Mouse (Mus musculus): ENCODE measurements around the gene Usp12.
A peak's percentile ranks its signal among the peaks of the same experiment; 100 is the strongest.
"Not testable (repeated sequence)": the region's sequence is repeated elsewhere in the genome, so short reads cannot be mapped to it uniquely, and the experiment has no call there.

Gene Usp12

DNA sequence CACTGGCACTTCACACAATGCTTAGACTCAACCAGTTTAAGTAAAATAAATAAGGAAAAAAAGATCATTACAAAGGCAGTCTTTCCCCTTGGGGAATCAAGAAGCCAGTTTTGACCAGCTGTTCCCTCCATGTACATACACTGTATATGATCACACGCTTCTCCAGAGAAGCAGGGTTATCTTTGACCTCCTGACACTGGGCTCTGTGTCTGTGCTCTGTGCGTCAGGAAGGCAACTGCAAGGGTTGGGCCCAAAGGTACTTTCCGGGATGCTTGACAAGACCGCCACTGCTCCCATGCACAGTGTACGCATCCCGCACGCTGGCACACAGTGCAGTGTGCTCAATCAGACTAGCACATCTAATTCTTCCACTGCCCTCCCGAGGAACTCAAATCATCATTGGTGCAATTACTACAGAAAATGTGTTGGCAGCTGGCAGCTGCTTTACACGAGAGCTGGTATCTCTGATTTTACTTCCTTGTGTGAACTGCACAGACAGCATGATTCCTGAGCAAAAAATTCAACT, 57.8 kb downstream of the Usp12 start:
- no peak for DNase-seq (ENCODE audit: low spot score)

DNA sequence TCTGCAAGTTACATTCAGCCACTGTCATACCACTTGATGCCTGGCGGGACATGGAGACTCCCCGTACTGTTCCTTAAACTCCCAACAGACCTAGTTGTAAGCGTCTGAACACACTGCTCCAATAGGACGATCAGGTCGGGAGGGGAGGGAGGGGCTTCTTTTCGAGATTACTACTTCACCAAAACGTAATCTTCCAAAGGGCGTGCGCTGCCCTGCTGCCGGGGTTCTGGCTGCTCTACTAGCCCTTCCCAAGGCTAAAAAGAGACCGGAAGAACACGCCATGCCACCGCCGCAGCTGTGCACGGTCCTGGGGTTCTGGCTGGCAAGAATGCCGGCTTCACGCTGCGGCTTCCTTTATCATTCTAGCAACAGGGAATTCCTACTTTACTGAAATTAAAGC, 58.5 kb downstream of the Usp12 start:
- no peak for DNase-seq (ENCODE audit: low spot score)

DNA sequence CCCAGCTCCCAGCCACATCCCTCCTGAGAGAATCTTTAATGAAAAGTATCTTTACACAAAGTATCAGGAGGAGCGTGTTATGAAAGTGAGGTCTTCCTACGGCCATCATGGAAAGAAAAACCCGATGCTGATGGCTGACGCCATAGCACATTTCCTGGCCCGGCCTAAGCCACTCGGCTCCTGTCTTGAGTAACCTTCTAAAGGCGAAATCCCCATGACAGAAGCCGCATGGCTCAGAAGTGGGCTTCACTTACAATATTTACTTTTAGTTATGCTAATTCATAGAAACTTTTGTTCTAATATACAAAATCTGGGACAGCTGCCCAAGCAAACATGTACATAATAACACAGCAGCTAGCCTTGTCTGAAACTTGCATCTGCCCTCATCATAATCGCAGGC, 59.8 kb downstream of the Usp12 start:
- not testable (repeated sequence) for DNase-seq (ENCODE audit: low spot score)

DNA sequence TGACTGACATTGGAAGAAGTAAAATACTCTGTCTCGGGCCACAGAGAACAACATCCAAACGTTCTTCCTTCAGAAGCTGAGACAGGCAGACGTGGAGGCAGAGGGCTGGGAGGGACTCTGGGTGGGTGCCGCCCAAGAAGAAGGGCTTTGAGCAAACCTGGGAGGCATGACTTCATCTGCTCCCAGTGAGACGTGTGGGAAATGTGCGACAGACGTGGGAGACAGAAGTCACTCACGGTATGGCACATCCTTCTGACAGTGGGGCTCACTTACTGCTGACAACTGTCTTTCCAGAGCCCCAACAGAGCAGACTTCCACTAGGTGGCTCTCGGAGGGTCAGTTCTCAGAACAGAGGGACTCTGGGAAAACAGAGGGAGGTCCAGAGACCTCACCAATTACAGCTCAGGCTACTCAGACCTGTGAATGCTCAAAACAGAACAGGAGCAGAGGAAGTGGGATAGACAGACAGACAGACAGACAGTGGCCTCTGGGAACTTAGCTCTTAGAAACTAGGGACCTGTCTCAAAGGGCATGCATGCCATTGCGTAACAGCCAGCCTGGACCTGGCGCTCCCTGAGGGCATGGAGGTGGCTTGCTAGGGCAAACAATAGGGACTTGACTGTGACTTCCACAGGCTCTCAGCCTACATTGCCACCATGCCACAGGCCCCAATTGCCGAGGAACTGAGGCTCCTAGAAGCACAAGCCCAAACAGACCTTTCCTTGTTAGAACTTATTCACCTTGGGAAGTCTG, 60.7 kb downstream of the Usp12 start:
- DNase-seq (ENCODE audit: low spot score): no peak

DNA sequence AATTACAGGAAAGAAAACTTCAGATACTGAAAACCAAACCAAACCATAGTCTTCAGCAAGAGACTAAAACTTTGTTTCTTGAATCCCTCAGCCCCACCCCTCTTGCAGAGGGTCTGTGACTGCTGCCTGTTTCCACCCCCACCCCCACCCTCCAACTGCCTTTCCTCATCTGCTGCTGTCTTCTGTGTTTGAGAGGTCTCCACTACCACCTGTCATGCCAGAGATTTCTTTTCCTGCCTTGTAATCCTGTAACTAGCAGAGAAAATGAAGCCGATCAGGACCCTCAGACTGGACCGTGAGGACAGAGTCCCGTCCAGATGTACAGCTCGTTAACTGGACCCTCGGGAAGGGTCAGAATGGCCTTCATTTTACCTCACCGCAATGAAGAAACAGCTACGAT, 61.4 kb downstream of the Usp12 start:
- DNase-seq (ENCODE audit: low spot score): no peak

DNA sequence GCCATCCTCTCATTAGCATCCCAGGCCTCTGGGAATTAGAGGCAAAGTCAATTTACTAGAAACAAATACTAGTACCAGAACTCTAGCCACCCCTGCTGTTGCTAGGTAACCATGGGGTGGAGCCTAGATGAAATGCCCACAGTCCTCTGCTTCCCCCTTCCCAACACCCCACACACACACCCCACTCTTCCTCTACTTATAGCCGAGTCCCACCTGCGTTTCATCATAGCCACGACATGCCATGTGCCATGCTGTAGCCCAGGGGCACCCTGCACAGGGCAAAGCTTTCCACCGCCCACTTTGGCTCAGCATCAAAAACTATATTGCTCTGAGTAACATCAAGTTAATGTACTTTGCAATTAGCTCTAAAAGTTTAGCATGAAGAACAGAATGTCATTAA, 67.8 kb downstream of the Usp12 start:
- no peak for DNase-seq (ENCODE audit: low spot score)

DNA sequence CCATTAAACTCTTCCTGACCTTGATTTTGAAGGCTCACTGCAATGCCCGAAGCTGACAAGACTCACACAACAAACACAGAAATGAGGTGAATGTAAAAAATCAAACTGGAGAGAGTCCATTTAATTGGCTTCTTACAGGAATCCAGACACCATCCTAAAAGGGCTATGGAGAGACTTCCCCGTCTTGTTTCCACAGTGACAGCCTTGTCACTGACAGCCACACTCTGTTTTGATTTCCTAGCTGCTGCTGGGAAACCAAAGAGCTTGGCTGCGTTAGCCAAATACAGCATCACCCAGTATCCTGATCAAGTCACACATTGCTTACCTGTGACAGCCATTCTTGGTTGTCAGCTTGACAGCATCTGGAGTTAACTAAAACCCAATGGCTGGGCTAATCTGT, 69.8 kb downstream of the Usp12 start:
- DNase-seq (ENCODE audit: low spot score): no peak

DNA sequence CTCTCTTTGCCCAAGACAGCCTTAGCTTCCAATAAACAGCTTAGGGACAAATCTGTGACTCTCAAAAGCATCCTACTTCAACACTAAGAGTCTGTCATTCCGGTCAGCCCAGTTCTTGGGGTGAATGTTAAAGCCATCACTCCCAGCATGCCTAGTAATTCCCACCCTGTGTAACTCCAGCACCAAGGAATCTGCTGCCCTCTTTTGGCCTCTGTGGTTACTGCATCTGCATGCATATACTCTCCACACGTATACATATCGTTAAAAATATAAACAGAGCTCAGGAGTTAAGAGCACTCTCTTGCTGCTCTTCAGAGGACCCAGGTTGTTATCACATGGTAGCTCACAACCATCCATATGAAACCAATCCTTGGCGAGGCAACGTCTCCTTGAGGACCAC, 71.4 kb downstream of the Usp12 start:
- DNase-seq (ENCODE audit: low spot score): no peak

DNA sequence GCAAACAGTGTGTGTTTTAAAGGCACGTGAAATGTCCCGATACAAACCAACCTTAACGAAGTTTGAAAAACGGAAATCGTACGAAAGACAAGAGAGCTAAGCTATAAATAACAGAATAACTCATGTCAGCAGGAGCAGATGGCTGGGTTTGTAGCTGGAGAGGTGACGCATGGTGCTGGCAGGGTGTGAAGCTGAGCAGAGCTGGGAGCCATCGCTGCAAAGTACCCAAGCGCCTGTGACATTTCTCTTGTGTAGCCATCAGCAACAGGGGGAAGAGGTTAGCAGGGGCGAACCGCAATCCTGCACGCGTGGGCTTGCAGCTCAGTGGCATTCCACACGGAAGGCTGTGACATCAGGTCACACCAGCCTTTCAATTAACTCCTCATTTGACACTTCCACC, 72.6 kb downstream of the Usp12 start:
- DNase-seq (ENCODE audit: low spot score): no peak

DNA sequence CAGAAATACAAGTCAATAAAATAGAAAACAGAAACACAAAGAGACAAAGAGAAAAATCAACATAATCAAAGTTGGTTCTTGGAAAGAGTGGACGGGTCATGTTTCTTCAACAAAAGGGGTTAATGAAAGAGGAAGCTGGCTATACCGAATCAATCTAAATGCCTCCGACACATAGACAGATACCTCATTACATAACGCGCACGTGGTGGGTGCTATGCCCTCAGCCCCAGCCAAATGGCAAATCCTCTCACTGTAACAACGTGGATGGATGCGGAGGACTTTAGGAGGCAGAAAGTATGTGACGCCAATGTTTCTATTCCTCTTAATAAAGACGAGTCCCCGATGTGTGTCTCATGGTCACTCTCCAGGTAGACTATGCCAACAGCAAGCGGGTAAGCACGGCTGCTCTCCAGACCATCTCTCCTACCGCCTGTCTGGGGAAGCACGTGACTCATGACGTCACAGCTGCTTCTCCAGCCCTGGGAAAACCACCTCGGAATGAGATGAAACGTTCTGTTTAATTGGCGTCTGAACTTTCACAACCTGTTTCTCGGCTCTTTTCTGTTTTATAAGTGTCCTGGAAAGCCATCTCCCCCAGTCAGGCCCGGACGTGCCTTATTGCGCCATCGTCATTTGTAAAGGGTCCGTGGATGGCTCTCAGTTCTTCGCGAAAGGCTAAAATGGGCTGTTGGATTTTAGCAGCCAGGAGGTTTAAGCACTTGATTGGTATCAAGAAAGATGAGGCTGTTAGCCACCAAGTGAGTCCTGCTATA, 75.0 kb downstream of the Usp12 start:
- no peak for DNase-seq (ENCODE audit: low spot score)

DNA sequence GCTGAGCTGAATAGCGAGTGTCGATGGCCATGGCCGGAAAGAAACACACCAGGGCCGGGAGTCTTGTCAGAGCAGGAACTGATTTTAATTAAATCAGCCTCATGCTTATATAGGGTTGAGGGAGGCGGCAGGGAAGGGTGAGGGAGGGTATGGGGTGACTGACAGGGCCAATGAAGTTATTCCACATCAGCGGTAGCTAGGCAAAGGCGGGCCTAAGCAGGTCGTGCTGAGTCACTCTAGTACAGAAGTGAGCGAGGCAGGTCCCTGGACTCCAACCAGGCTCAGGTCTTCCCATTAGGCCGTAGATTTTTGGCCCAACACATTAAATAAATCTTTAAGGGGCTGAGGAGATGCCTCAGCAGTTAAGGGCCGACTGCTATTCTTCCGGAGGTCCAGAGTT, 81.0 kb downstream of the Usp12 start:
- no peak for DNase-seq (ENCODE audit: low spot score)

DNA sequence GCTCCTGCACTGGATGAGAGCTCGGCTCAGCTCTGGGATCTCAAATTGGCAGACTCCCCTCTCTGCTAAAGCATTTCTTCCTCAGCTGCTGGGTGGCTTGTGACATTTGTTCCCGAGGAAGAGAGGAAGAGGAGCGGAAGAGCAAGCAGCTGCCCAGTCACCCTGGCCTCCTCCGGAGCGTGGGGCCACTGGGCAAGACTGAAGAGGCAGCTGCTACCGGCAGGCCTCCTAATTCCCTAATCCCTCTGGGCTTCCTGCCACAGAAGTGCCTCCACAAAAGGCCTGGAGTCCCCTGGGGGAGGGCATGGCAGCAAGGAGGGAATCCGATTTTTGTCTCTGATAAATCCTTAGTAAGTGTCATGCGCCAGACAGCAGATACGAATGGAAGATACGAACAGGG, 81.7 kb downstream of the Usp12 start:
- no peak for DNase-seq (ENCODE audit: low spot score)

DNA sequence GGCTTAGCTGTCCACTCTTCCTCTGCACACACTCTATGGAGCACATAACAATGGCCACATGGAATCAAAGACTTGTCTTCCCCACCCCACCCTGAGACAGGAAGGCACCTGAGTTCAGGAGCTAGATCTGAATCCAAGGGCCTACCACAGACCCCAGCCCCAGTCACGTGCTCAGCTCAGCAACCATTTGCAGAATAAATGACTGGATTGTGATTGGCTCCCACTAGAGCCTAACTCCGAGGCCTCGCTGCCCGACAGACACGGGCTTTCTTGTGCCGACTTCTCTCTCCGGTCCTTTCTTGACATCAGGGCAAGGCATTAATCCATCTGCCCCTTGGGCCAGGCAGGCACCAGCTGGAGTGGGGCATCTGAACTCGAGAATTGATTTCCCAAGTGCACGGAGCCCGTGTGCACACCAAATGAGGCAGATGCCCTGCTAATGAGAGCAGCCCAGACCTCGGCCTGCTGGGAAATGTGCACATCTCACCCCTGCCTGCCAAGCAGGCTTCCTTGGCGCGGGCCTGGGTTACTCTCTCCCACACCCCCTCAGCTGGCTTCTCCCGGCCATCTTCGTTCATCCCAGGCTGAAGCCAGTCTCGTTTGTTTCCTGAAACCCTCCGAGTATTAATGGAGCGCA, 82.4 kb downstream of the Usp12 start:
- no peak for DNase-seq (ENCODE audit: low spot score)

DNA sequence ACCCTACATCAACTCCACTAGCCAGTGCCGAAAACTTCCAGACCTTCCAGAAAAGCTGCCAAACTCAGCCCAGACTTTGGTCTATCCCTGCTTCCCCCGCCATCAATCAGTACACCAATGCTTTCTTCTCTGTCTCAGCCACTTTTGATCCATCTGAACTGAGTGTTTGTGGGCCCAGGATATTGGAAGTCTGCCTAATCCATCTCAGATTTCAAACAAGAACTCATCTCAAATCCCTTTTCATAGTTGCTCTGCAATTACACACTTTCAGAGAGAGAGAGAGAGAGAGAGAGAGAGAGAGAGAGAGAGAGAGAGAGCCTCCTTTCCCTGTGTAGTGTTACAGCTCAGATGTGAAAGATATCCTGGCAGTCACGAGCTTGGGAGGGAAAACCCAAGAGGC, 85.4 kb downstream of the Usp12 start:
- no peak for DNase-seq (ENCODE audit: low spot score)

DNA sequence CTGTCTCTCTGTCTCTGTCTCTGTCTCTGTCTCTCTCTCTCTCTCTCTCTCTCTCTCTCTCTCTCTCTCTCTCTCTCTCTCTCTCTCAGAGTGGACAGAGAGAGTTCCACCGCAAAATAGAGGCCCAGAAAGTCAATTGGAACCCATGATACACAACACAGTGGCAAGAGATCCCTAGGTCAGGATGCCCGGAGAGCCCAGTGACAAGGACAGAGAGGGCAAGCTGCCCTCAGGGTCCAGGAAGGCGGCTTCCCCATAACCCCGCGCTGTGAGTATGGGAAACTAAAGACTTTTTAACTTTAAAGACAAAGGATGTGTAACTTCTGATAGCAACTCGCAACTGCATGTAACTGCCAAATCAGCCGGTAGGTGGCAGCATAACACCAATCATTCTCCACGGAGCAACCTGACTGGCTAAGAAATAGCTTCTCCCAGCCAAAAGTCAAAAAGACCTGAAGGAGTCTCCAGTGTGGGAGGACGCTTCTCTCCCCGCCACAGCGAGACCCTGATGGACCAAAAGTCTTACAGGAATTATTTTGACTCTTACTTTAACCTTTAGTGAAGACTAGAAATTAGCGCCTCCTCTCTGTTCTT, 88.9 kb downstream of the Usp12 start:
- peak; percentile 94 for DNase-seq (ENCODE audit: low spot score)

DNA sequence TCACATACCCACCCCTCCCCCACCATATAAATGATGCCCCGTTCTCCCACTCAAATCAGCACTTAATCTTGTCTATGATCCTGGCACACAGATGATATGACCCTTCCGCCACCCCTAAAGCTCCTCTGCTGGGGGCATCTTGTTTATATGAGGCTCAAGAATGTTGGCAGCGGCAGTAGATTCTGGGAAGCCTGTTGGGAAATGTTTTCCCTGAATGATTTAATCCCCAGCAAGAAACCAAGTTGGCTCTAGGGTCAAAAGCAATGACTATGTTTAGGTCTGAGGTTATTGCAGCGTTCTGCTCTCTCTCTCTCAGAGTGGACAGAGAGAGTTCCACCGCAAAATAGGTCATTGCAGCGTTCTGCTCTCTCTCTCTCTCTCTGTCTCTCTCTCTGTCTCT, 89.4 kb downstream of the Usp12 start:
- DNase-seq (ENCODE audit: low spot score): no peak

DNA sequence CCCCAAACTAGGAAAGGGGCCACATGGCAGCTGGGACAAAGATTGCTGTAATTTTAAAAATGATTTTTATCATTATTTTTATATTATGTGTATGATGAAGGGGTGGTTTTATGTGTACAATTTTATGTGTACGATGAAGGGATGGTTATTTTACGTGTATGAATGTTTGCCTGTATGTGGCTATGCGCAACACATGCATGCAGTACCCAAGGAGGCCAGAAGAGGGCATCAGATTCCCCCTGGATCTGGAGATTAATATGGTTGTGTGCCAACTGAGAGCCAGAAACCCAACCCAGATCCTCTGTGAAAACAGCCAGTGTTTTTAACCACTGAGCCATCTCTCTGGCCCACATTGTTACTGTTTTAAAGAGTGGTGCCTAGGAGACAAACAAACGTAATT, 90.6 kb downstream of the Usp12 start:
- no peak for DNase-seq (ENCODE audit: low spot score)

DNA sequence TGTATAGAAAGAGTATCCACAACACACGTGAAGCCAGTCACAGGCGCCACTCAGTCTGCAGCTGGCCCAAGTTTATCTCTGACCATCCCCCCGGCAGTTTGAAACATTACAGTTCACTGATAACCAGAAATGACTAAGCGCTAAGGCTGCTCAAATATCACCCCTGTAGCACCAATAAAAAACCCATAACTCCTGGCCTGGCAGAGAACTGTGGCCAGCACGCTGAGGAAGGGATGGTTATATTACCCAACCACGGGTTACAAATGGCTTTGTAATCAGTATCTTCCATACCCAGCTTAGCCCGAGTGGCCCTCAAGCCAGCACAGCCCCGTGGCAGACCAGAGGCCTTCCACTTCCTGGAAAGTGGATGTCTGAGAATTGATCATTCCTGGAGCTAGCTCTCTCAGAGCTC, 91.1 kb downstream of the Usp12 start:
- DNase-seq (ENCODE audit: low spot score): no peak

DNA sequence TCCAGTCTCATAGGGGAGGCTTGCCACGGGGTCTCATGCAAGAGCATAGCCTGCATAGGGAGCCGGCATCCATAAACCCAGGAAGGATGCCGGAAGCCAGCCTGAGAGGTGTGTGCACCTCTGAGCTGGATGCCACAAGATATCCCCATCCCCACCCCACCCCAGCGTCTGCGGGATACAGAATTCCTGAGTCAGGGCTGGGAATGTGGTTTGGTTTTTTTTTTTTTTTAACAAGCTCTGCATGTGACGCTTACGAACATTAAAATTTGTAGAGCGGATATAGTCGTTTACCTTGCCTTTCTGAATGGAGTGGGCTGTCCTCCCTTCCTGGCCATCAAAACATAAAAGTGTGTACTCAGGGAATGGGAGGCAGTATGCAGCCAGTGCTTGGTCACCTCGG, 94.7 kb downstream of the Usp12 start:
- DNase-seq (ENCODE audit: low spot score): no peak

DNA sequence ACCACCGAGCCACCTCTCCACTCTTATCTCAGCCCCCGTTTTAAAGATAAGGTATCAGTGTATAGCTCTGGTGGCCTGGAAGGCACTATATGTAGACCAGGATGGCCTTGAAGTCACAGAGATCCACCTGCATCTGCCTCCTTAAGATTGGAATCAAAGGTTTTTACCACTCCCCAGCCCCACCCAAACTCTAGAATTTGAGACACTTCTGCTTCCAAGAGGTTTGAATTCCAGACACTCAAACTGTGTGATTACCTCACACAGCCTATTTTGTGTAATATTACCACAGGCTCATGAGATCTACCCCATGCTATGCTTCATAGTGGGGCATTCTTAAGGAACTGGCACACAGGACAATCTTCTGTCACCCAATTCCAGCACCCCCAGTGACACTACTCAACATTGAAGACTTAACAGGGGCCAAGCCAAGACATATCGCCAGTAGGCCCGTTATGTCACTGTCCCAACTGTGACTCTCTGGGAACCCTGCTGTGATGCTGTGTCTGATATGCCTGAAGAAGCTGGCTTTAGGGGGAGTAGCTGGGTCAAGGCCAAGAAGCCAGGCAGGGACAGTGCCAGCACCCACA, 95.3 kb downstream of the Usp12 start:
- DNase-seq (ENCODE audit: low spot score): no peak

DNA sequence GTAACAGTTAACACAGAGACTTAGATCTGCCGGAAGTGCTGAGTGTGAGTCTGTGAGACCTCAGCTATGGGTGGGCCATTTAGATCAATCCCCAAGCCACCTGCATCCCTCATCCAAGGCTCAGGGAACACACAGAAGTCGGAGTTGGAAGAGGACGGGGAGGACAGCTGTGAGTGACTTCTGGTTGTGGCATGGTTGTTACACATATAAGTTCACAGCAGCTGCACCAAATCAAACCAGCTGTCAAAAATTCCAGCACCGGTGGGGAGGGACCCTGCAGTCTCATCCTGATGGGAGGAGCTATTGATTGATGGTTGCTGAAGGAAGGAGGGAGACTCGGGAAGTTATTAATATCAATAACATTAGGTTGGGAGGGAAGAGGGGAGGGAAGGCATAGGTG, 99.3 kb downstream of the Usp12 start:
- DNase-seq (ENCODE audit: low spot score): no peak

DNA sequence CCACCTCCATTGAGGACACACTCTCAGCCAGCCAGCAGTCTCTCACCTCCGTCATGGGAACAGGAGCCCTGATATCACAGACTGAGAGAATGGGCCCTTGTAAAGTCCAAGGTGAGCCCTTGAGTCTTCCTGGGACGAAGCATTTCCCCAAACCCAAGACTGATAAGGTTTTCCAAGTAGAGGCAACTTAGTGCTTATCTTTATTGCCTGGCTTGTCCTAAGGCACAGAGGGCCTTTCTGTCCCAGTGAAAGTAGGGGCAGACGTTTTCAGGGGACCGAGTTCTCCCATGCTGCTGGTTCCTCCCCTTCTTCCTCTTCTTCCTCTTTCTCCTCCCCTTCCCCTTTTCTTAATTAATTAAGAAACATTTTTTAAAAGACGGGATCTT, 101.8 kb downstream of the Usp12 start:
- DNase-seq (ENCODE audit: low spot score): no peak
